7 mouse cellular contexts compared by ENCODE assay signal in genomic region chr3:9520051-9520727, GRCm38 (mm10).
DNase-seq lines count a peak whose midpoint lies in the region; ATAC-seq and TF ChIP-seq lines count a peak whose summit lies in the region.

No protein-coding gene starts in this region.

- DNase-seq in brain, embryonic 18.5 days (ENCODE audit: low read depth, low spot score), result peak; percentile 72
- peak; percentile 90 for DNase-seq in stomach, postnatal 0 days (ENCODE audit: low spot score)

- H3K36me3 ChIP-seq in embryonic facial prominence, embryonic 15.5 days, result no peaks in the 10 kb centered on the region
- no peaks in the 10 kb centered on the region for H3K36me3 ChIP-seq in heart, embryonic 14.5 days (ENCODE audit: control insufficient read depth, insufficient read depth, low read length)
- no peaks in the 10 kb centered on the region for H3K36me3 ChIP-seq in kidney, embryonic 15.5 days
- H3K36me3 ChIP-seq in limb, embryonic 13.5 days, result no peaks in the 10 kb centered on the region
- no peaks in the 10 kb centered on the region for H3K36me3 ChIP-seq in midbrain, embryonic 12.5 days
- no peaks in the 10 kb centered on the region for H3K36me3 ChIP-seq in stomach, postnatal 0 days (ENCODE audit: control insufficient read depth, insufficient read depth, low read length)

- H3K4me2 ChIP-seq in embryonic facial prominence, embryonic 15.5 days (replicated peaks), result peak overlapping the region; percentile 23
- peak overlapping the region; percentile 54 for H3K4me2 ChIP-seq in heart, embryonic 14.5 days (ENCODE audit: low read length)
- peak overlapping the region; percentile 33 for H3K4me2 ChIP-seq in kidney, embryonic 15.5 days
- peak overlapping the region; percentile 50 for H3K4me2 ChIP-seq in limb, embryonic 13.5 days (replicated peaks)
- peak overlapping the region; percentile 13 for H3K4me2 ChIP-seq in midbrain, embryonic 12.5 days (replicated peaks)
- H3K4me2 ChIP-seq in stomach, postnatal 0 days (replicated peaks; ENCODE audit: low read depth), result peak overlapping the region; percentile 42

- H3K4me1 ChIP-seq in embryonic facial prominence, embryonic 15.5 days, result peaks cover 63% of the 10 kb centered on the region
- H3K4me1 ChIP-seq in heart, embryonic 14.5 days (ENCODE audit: control insufficient read depth in 2 of 2, insufficient read depth in 2 of 2, low read length in 2 of 2), result peaks cover 37 to 66% of the 10 kb centered on the region in 2 experiments
- peaks cover 60% of the 10 kb centered on the region for H3K4me1 ChIP-seq in kidney, embryonic 15.5 days
- peaks cover 84% of the 10 kb centered on the region for H3K4me1 ChIP-seq in limb, embryonic 13.5 days
- peaks cover 27% of the 10 kb centered on the region for H3K4me1 ChIP-seq in midbrain, embryonic 12.5 days
- H3K4me1 ChIP-seq in stomach, postnatal 0 days (replicated peaks; ENCODE audit: control insufficient read depth, insufficient read depth), result peaks cover 13% of the 10 kb centered on the region; the same call in 1 of the 2 replicates

- H3K9ac ChIP-seq in embryonic facial prominence, embryonic 15.5 days, result no peak overlapping the region
- H3K9ac ChIP-seq in heart, embryonic 14.5 days (ENCODE audit: low read length), result peak overlapping the region; percentile 51
- H3K9ac ChIP-seq in kidney, embryonic 15.5 days, result no peak overlapping the region
- 0 out of 2 replicates have a peak overlapping the region, but pooled peaks have one; percentile 15 for H3K9ac ChIP-seq in limb, embryonic 13.5 days
- no peak overlapping the region for H3K9ac ChIP-seq in midbrain, embryonic 12.5 days (replicated peaks)
- peak overlapping the region; percentile 47 for H3K9ac ChIP-seq in stomach, postnatal 0 days (ENCODE audit: low read length)

- peak; percentile 33; the same call in 1 of the 2 replicates for TF ChIP-seq CTCF in stomach, postnatal 0 days (IDR thresholded peaks at IDR 0.05; ENCODE audit: low read depth)

- H3K27me3 ChIP-seq in embryonic facial prominence, embryonic 15.5 days, result no peaks in the 10 kb centered on the region
- H3K27me3 ChIP-seq in heart, embryonic 14.5 days (ENCODE audit: control insufficient read depth, insufficient read depth, low read length), result no peaks in the 10 kb centered on the region
- H3K27me3 ChIP-seq in kidney, embryonic 15.5 days, result no peaks in the 10 kb centered on the region
- H3K27me3 ChIP-seq in limb, embryonic 13.5 days, result no peaks in the 10 kb centered on the region
- H3K27me3 ChIP-seq in midbrain, embryonic 12.5 days, result peaks cover 54% of the 10 kb centered on the region
- H3K27me3 ChIP-seq in stomach, postnatal 0 days (ENCODE audit: control insufficient read depth, insufficient read depth, low read length), result no peaks in the 10 kb centered on the region

- no peak for TF ChIP-seq EP300 in stomach, postnatal 0 days (optimal IDR thresholded peaks at IDR 0.05)

- no peaks in the 10 kb centered on the region for H3K9me3 ChIP-seq in embryonic facial prominence, embryonic 15.5 days (replicated peaks)
- no peaks in the 10 kb centered on the region for H3K9me3 ChIP-seq in heart, embryonic 14.5 days (ENCODE audit: control insufficient read depth, low read length)
- H3K9me3 ChIP-seq in kidney, embryonic 15.5 days (replicated peaks), result no peaks in the 10 kb centered on the region
- H3K9me3 ChIP-seq in limb, embryonic 13.5 days, result no peaks in the 10 kb centered on the region
- H3K9me3 ChIP-seq in midbrain, embryonic 12.5 days, result no peaks in the 10 kb centered on the region
- H3K9me3 ChIP-seq in stomach, postnatal 0 days (ENCODE audit: control insufficient read depth, low read length), result no peaks in the 10 kb centered on the region

- 8% methylated on average over 17 of the region's 17 CpGs for WGBS in embryonic facial prominence, embryonic 15.5 days
- WGBS in heart, embryonic 14.5 days, result 20% methylated on average over 17 of the region's 17 CpGs
- 8% methylated on average over 17 of the region's 17 CpGs for WGBS in kidney, embryonic 15.5 days
- WGBS in limb, embryonic 13.5 days, result 5% methylated on average over 17 of the region's 17 CpGs
- WGBS in midbrain, embryonic 12.5 days, result 6% methylated on average over 17 of the region's 17 CpGs
- 10% methylated on average over 17 of the region's 17 CpGs for WGBS in stomach, postnatal 0 days

- ATAC-seq in embryonic facial prominence, embryonic 15.5 days (ENCODE audit: insufficient number of reproducible peaks, low FRiP score, low TSS enrichment, low read depth), result peak; percentile 93
- ATAC-seq in heart, embryonic 14.5 days (ENCODE audit: insufficient number of reproducible peaks, insufficient read depth, low FRiP score, low read depth), result peak; percentile 82
- ATAC-seq in kidney, embryonic 15.5 days (replicated peaks; ENCODE audit: low FRiP score), result peak; percentile 77
- ATAC-seq in limb, embryonic 13.5 days (ENCODE audit: low FRiP score, low read depth), result peak; percentile 88
- ATAC-seq in midbrain, embryonic 12.5 days (ENCODE audit: low FRiP score, low read depth), result peak; percentile 74
- peak; percentile 91 for ATAC-seq in stomach, postnatal 0 days (ENCODE audit: low FRiP score, low TSS enrichment)

- H3K4me3 ChIP-seq in embryonic facial prominence, embryonic 15.5 days (replicated peaks), result 0 out of 2 replicates have a peak overlapping the region, but pooled peaks have one; percentile 13
- H3K4me3 ChIP-seq in heart, embryonic 14.5 days (ENCODE audit: control insufficient read depth in 1 of 2, insufficient read depth in 1 of 2, low read depth in 1 of 2, low read length in 2 of 2), result no peak overlapping the region
- no peak overlapping the region for H3K4me3 ChIP-seq in kidney, embryonic 15.5 days (replicated peaks)
- H3K4me3 ChIP-seq in limb, embryonic 13.5 days, result peak overlapping the region; percentile 14
- H3K4me3 ChIP-seq in midbrain, embryonic 12.5 days, result no peak overlapping the region
- H3K4me3 ChIP-seq in stomach, postnatal 0 days (ENCODE audit: low read depth, low read length), result 0 out of 2 replicates have a peak overlapping the region, but pooled peaks have one; percentile 15

- H3K27ac ChIP-seq in embryonic facial prominence, embryonic 15.5 days (replicated peaks), result peak overlapping the region; percentile 90
- H3K27ac ChIP-seq in heart, embryonic 14.5 days (replicated peaks in 1 of 2; ENCODE audit: control insufficient read depth in 1 of 2, insufficient read depth in 1 of 2, low read depth in 2 of 2, low read length in 2 of 2), result peak overlapping the region; percentile 53 to 75
- peak overlapping the region; percentile 91 for H3K27ac ChIP-seq in kidney, embryonic 15.5 days
- H3K27ac ChIP-seq in limb, embryonic 13.5 days, result peak overlapping the region; percentile 81
- H3K27ac ChIP-seq in midbrain, embryonic 12.5 days (replicated peaks), result peak overlapping the region; percentile 26; the same call in 1 of the 2 replicates
- peak overlapping the region; percentile 92 for H3K27ac ChIP-seq in stomach, postnatal 0 days (replicated peaks)

Comparison
In these comparisons a context has a peak if more than half of its experiments do, and no peak if none do; other contexts are left out.
1. H3K27ac ChIP-seq: peak in every context shown above with its lines; median percentile 92 in stomach, postnatal 0 days; 91 in kidney, embryonic 15.5 days; 90 in embryonic facial prominence, embryonic 15.5 days; 81 in limb, embryonic 13.5 days; 64 in heart, embryonic 14.5 days; 26 in midbrain, embryonic 12.5 days.
2. H3K4me3 ChIP-seq: peak in embryonic facial prominence, embryonic 15.5 days (single experiment), limb, embryonic 13.5 days (single experiment) and stomach, postnatal 0 days (single experiment); none in heart, embryonic 14.5 days (0 of 2), kidney, embryonic 15.5 days (single experiment) and midbrain, embryonic 12.5 days (single experiment).
3. H3K9ac ChIP-seq: peak in heart, embryonic 14.5 days (single experiment), limb, embryonic 13.5 days (single experiment) and stomach, postnatal 0 days (single experiment); none in embryonic facial prominence, embryonic 15.5 days (single experiment), kidney, embryonic 15.5 days (single experiment) and midbrain, embryonic 12.5 days (single experiment).
4. Peak in every context shown above with its lines, with median percentiles within 50 percentile points of each other: ATAC-seq and H3K4me2 ChIP-seq.